Mouse (Mus musculus) G1E-ER4 (cell line): ENCODE results near the gene Syt5. TPM values are rescaled to one million over a fixed set of nuclear protein-coding genes. Genes with fewer than 3 reads are reported as not detected.
"Not testable (repeated sequence)": the region's sequence is repeated elsewhere in the genome, so short reads cannot be mapped to it uniquely, and the experiment has no call there.

Experiments used
- GATA1 ChIP-seq: IDR thresholded peaks from one replicate; pipeline ENCODE4 v1.8.0; 2012; ENCODE audit warnings: low read length, inconsistent platforms
- polyA plus RNA-seq: library from polyadenylated mRNA; stranded (reverse); fragments of >175 nt; gene quantifications from 2 replicates; pipeline ENCODE4 v1.2.3, GENCODE M21; 2012

Syt5 gene
- polyA plus RNA-seq: not detected in 2 replicates

- no peak for TF ChIP-seq GATA1
These were observed at the start of gene Syt5 for GRCm38 (mm10) chr7:4547221-4547641. Gene Syt5, minus strand, starts transcription at chr7:4547541.

DNA sequence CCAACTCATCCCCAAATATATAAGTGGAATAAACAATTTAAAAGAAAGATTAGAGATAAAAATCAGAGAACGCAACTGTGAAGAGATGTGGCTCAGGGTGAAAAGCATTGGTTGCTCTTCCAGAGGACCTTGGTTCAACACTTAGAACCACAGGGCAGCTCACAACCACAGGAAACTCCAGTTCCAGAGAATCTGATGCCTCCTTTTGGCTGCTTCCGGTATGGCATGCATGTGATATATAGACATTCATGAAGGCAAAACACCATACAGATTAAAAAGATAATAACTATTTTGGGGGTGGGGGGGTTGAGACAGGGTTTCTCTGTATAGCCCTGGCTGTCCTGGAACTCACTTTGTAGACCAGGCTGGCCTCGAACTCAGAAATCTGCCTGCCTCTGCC lies 15.3 kb upstream of the Syt5 start:
- no peak for TF ChIP-seq GATA1

- no peak for TF ChIP-seq GATA1
These were observed 9.8 kb upstream of the Syt5 start for GRCm38 (mm10) chr7:4557167-4557560.

DNA sequence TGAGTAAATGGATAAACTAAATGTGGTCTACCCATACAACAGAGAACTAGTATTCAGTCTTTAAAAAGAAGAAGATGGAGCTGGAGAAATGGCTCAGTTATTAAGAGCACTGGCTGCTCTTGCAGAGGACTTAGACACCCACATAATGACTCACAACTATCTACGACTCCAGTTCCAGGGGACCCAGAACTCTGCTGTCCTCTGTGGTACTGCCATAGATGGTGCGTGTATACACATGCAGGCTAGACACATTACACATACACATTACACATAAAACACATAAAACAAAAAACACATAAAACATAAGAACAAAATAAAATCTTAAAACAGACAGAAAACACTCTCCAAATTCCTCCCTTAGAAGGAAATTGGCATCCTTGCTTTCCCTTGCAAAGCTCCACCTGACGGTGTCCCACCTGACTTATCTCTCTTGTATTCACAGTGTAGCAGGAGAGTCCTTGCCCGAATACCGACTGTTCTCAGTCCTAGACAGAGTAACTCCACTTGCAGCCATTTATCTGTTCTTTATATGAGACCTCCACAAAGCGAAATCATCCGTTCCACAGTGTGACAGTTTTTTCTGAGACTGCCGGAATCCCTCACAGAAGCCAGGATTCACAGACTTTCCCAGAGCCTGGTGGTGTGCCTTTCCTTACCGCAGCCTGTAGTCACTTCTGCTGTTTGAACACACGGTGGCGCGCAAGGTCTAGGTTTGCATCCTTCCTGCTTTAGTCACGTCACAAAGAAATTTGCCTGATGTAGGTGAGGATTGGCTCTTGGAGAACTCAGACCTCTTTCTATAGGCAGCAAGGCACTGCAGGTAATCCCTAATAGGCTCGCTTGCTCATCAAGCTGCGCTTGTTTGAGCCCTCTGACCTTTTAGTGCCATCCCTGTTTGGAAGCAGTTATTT lies 9.2 kb upstream of the Syt5 start:
- no peak for TF ChIP-seq GATA1

DNA sequence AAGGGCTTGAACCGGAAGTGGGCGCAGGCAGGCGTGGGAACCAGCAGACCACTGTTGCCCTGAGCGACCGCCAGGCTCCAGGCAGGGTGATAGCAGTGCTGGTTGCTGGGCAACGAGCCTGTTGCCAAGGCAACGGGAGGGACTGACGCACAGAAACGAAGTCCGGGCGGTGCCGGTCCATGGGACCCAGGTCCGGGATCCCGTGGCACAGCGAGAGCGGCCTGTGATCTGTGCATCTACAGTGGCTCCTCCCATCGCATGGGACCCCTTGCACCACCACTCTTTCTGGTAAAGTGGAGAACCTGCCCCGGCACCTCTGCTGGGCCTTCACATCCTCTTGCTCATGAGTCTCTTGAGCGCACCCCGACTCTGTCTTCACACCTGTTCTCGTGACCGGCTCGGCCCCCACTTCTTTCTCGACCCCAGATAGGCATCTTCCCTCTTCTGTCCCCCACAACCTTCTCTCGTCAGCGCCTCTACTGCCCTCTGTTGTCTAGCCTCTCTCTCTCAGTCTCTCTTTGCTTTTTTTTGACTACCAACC lies 680 bp downstream of the Syt5 start:
- no peak for TF ChIP-seq GATA1

DNA sequence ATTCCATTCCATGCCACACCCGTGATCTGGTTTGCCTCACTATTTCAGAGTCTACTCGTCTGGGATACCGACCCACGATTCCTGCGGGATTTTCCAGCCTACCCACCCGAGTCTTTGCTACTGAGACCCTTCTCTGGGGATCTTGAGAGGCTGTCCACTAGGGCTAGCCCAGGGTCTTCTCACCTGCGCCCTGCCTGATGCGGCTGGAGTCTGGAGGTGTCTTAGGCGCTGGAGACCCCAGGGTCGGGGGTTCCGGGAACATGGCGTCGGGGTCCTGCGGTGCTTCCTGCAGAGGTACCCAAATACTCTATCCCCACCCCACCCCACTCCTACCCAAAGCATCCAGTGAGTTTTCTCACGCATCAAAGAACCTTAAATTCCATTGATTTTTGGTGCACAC lies 1.3 kb downstream of the Syt5 start:
- no peak for TF ChIP-seq GATA1

- no peak for TF ChIP-seq GATA1
These were observed 5.3 kb downstream of the Syt5 start for GRCm38 (mm10) chr7:4542013-4542412.

- TF ChIP-seq GATA1: no peak
These were observed 6.0 kb downstream of the Syt5 start for GRCm38 (mm10) chr7:4541344-4541743.

- TF ChIP-seq GATA1: no peak
These were observed 8.3 kb downstream of the Syt5 start for GRCm38 (mm10) chr7:4539019-4539418.

GRCm38 (mm10) chr7:4537181-4537580 lies 10.2 kb downstream of the Syt5 start:
- no peak for TF ChIP-seq GATA1

GRCm38 (mm10) chr7:4536369-4536768 lies 11.0 kb downstream of the Syt5 start:
- no peak for TF ChIP-seq GATA1

- no peak for TF ChIP-seq GATA1
These were observed 15.2 kb downstream of the Syt5 start, which contains the start of gene Dnaaf3 for GRCm38 (mm10) chr7:4532005-4532729. Gene Dnaaf3, minus strand, starts transcription at chr7:4532453.

GRCm38 (mm10) chr7:4527302-4527689 lies 20.0 kb downstream of the Syt5 start:
- no peak for TF ChIP-seq GATA1

DNA sequence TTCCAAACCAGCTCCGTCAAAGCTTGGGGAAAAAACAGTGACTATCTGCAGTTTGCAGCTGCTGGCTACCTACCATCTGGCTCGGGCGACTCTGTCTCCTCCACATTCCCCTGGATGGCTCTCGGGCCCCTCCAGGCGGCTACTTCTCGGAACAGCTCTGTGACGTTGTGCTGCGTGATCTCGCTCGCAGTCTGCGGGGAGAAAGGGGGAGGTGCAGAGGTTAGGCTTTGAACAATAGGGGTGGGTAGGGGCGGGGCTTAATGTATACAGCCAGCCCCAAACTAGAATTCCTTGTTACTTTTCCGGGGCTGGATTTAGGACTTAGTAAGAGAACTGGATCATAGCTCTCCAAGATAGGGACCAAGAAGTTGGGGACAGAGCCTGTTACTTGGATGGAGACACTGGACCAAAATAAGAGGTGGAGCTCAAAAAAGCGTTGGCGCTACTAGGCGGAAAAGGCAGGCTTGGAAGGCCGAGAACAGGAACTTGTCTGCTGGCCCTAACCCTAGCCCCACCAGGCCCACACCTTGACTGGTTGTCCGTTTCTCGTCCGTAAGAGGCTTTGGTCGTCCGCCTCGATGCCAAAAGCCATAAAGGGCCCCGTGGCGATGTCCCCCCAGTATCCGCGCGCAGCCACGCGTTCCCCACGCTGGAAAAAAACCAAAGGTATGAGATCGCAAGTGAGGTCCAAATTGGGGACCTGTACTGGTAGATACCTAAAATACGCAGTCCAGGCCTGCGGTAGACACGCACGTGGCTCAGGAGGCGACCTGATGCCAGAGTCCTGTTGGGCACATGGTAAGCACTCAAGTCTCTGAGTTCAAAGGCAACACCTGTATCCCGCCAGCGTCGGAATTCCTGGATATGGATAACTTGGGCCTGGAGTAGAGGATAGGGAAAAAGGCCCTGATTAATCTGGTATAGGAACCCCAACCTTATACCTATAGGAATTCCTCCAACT lies 20.7 kb downstream of the Syt5 start:
- no peak for TF ChIP-seq GATA1

GRCm38 (mm10) chr7:4524212-4524922 lies 23.0 kb downstream of the Syt5 start, which contains the start of gene Tnni3:
Gene Tnni3, minus strand, starts transcription at chr7:4524229.
- not testable (repeated sequence) for TF ChIP-seq GATA1
